Mouse (Mus musculus) C2C12 (cell line): ENCODE measurements around the gene Afp.

Experiments used
- CEBPB ChIP-seq: IDR thresholded peaks from one replicate; pipeline ENCODE4 v1.6.1; 2011; ENCODE audit warnings: low read depth, mild to moderate bottlenecking, control low read depth, moderate library complexity
- CTCF ChIP-seq: IDR thresholded peaks from one replicate; pipeline ENCODE4 v1.5.1; 2011; ENCODE audit not compliant: control insufficient read depth, insufficient read depth, insufficient read length
- MYOD1 ChIP-seq: IDR thresholded peaks from one replicate; pipeline ENCODE4 v1.6.1; 2011; ENCODE audit warnings: low read depth; ENCODE audit not compliant: control insufficient read depth, insufficient read length
- MYOG ChIP-seq: IDR thresholded peaks from one replicate; pipeline ENCODE4 v1.6.1; 2011; ENCODE audit not compliant: control insufficient read depth, insufficient read length; ENCODE audit errors: extremely low read depth
- USF1 ChIP-seq: IDR thresholded peaks from one replicate; pipeline ENCODE4 v1.6.1; 2011; ENCODE audit warnings: low read depth, mild to moderate bottlenecking, control low read depth, moderate library complexity

DNA sequence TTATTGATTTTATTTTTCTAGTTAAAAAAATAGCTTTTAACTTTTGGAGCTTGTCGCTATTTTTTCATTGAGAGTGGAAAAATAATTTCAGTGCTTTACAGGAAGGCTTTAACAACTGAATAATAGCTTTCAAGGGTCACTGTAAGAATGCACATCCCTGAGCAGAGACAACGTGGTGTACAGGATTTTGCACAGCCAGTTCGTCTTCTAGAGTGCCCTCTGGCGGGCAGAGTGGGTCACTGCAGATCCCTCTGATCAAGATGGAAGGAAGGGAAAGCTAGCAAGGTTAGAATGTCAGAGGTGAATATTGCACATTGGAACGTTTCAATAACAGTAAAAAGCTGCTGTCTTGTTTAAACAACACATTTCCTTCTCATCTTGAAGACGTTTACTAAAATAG, 10.2 kb downstream of the Afp start:
- no peak for TF ChIP-seq CEBPB
- TF ChIP-seq MYOD1 = no peak
- peak; percentile 38 for TF ChIP-seq CTCF
- TF ChIP-seq USF1 = no peak
- no peak for TF ChIP-seq MYOG
